Mouse (Mus musculus) lung, adult 10 weeks (tissue): ENCODE results near the gene Olfr689. TPM values are rescaled to one million over a fixed set of nuclear protein-coding genes. Genes with fewer than 3 reads are reported as not detected.

Experiments
- polyA plus RNA-seq: library from polyadenylated mRNA; stranded (reverse); fragments of 350-450 nt; fragmentation: Illumina TruSeq; extraction: RNeasy Lipid Tissue Mini Kit (QIAGEN cat#74804); gene quantifications from one replicate; pipeline ENCODE4 v1.2.3, GENCODE M21; 2014; ENCODE audit warnings: low read depth, low replicate concordance; ENCODE audit not compliant: insufficient read depth

The Olfr689 gene
- not detected for polyA plus RNA-seq

DNA sequence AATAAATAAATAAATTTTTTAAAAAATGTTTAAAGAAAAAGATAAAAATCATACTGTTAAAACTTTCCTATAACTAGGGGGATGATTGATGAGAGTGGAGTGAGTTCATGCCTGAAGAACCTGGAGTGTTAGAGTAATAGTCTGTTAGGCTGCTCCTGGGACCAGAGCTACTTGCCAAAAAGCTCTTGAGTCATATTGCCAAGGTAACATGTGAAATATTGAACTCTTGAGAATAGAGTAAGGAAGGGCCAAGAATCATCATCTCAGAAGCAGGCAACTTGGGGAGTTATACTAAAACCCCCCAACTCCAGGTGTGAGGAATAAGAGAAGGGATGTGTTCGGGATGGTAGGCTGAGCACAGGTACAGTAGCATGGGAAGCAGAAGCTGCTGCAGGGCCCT is at the start of gene Olfr689:
Olfr689 (plus strand) TSS at position 301 of the 400 bp plus-strand sequence.

DNA sequence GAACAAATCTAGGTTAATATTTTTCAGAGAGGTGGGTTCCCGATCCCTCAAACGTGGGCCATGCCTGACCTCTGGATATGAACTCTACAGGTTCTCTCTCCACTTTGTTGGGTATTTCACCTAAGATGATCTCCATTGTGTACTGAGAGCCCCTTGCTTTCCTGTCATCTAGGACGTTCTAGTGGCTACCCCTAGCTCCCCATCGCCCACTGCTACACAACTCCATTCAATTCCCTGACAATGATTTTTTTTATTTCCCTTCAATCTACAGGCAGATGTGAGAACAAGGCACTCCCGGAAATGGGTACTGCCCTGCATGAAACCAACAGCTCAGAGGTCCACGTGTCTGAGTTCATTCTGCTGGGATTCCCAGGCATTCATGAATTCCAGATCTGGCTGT is 23.2 kb upstream of the Olfr689 start, which contains the start of gene Olfr688:
Olfr688 (plus strand) TSS at position 301 of the 400 bp plus-strand sequence.

DNA sequence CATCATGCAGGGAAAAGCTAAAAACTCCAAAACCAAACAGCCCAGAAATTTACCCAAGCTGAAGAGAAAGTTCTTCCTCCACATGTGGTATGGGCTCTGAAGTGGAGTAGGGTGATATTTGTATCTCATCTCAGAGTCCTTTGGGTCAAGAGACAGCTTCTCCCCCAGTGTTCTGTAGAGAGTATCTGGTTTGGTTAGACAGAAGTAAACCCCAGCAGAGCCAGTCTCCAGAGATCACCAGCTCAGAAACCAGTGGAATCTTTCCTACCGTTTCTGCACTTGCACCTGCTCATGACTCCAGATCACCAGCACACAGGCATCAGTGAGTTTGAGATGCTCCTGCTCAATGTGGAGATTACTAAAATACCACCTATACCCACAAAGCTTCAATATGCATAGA is 23.0 kb downstream of the Olfr689 start, which contains the start of gene Olfr690:
Olfr690 (minus strand) TSS at position 101 of the 400 bp plus-strand sequence.

DNA sequence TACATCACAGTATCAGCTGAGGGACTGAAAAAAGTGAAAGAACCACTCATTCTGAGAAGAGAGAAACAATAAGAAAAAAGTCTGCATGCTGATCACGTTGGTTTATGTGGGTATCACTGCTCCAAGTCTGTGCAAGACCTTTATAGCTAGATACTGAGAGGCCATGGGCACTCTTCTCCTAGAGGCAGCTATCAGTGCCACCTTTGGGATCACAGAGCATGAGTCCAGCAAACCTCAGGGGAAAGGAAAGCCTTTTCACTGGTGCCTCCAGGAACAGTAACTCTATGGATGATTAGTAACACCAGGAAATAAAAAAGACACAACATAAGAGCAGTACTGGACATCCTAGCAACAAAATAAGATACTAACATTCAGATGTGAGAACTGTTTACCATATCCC is 31.2 kb downstream of the Olfr689 start, which contains the start of gene Olfr691:
Olfr691 (minus strand) TSS at position 101 of the 400 bp plus-strand sequence.

DNA sequence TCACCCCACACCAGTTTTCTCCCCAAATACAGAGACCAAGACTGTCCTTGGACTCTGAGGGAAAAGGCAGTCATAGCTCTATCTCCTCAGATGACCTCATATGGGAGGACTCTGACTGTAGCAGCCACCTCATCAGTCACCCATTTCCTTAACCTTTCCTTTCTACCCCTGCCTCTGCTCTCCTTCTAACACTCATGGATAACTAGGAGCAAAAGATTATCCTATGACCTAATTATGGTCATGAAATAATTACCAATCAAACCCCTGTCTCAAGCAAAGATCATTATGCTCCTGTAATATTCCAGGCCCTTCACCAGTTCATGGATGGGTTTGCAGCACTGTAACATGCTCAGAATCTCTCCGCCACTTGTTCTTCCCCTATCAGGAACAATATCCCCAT is 57.0 kb downstream of the Olfr689 start, which contains the start of gene Olfr692:
Olfr692 (plus strand) TSS at position 301 of the 400 bp plus-strand sequence.

Other genes starting within 250 kb of the Olfr689 start
- not detected for gene Olfr678, start 246.7 kb upstream of the Olfr689 start, polyA plus RNA-seq
- gene Olfr679, start 230.0 kb upstream of the Olfr689 start, polyA plus RNA-seq: not detected
- gene Olfr680-ps1, start 218.3 kb upstream of the Olfr689 start, polyA plus RNA-seq: not detected
- not detected for gene Olfr681, start 194.3 kb upstream of the Olfr689 start, polyA plus RNA-seq
- not detected for gene Olfr683, start 164.2 kb upstream of the Olfr689 start, polyA plus RNA-seq
- not detected for gene Olfr684, start 147.5 kb upstream of the Olfr689 start, polyA plus RNA-seq
- gene Olfr685, start 125.2 kb upstream of the Olfr689 start, polyA plus RNA-seq: not detected
- gene Olfr686, start 103.7 kb upstream of the Olfr689 start, polyA plus RNA-seq: not detected
- gene Olfr688, start 23.1 kb upstream of the Olfr689 start, polyA plus RNA-seq: not detected
- not detected for gene Olfr690, start 22.9 kb downstream of the Olfr689 start, polyA plus RNA-seq
- gene Olfr691, start 31.1 kb downstream of the Olfr689 start, polyA plus RNA-seq: not detected
- not detected for gene Olfr692, start 57.1 kb downstream of the Olfr689 start, polyA plus RNA-seq
- not detected for gene Gm5901, start 63.9 kb downstream of the Olfr689 start, polyA plus RNA-seq
- gene Fam160a2, start 88.9 kb downstream of the Olfr689 start, polyA plus RNA-seq: 12.5 TPM
- not detected for gene Cnga4, start 93.4 kb downstream of the Olfr689 start, polyA plus RNA-seq
- gene Cckbr, start 114.6 kb downstream of the Olfr689 start, polyA plus RNA-seq: not detected
- 51.0 TPM for gene Cavin3, start 171.1 kb downstream of the Olfr689 start, polyA plus RNA-seq
- gene Smpd1, start 243.2 kb downstream of the Olfr689 start, polyA plus RNA-seq: 50.9 TPM